Mouse (Mus musculus) liver, embryonic 11.5 days (tissue): ENCODE results near the gene Wwc2. TPM values are rescaled to one million over a fixed set of nuclear protein-coding genes. Genes with fewer than 3 reads are reported as not detected.
A peak's percentile ranks its signal among the peaks of the same experiment; 100 is the strongest.

Experiments used
- ATAC-seq: fragments of 200-750 bp; cut with Nextera tagmentation; replicated peaks from 2 replicates; pipeline ENCODE4 v1.8.0; 2017; ENCODE audit warnings: moderate number of reproducible peaks, mild to moderate bottlenecking, moderate TSS enrichment, moderate library complexity; ENCODE audit not compliant: low FRiP score
- DNase-seq: peaks from one replicate; pipeline ENCODE4 v3.0.0-alpha.2; 2017; ENCODE audit warnings: low spot score
- H3K27ac ChIP-seq: fragments of 300-500 bp; sonication (generic); 2 replicates; pipeline ENCODE4 v1.5.1; 2014; ENCODE audit warnings: mild to moderate bottlenecking, low read depth, low read length, control low read depth
- H3K27me3 ChIP-seq: fragments of 300-500 bp; sonication (generic); replicated peaks from 2 replicates; pipeline ENCODE4 v1.6.1; 2014; ENCODE audit warnings: low read length, mixed read lengths; ENCODE audit not compliant: control insufficient read depth, insufficient read depth
- H3K36me3 ChIP-seq: fragments of 300-500 bp; sonication (generic); 2 replicates; pipeline ENCODE4 v1.6.1; 2014; ENCODE audit warnings: mild to moderate bottlenecking, low read length, moderate library complexity, mixed read lengths; ENCODE audit not compliant: control insufficient read depth, insufficient read depth
- H3K4me1 ChIP-seq: fragments of 300-500 bp; sonication (generic); replicated peaks from 2 replicates; pipeline ENCODE4 v1.6.1; 2014; ENCODE audit warnings: low read length, mixed read lengths; ENCODE audit not compliant: control insufficient read depth, insufficient read depth
- H3K4me2 ChIP-seq: fragments of 300-500 bp; sonication (generic); 2 replicates; pipeline ENCODE4 v1.6.1; 2014; ENCODE audit warnings: mild to moderate bottlenecking, control low read depth, moderate library complexity
- H3K4me3 ChIP-seq: fragments of 300-500 bp; sonication (generic); 2 replicates; pipeline ENCODE4 v1.5.1; 2014; ENCODE audit warnings: low read depth, low read length, control low read depth
- H3K9ac ChIP-seq: fragments of 300-500 bp; sonication (generic); 2 replicates; pipeline ENCODE4 v1.6.1; 2014; ENCODE audit warnings: low read depth, low read length, control low read depth
- H3K9me3 ChIP-seq: fragments of 300-500 bp; sonication (generic); 2 replicates; pipeline ENCODE4 v1.6.1; 2016; ENCODE audit warnings: low read length, inconsistent platforms, mixed read lengths; ENCODE audit not compliant: control insufficient read depth
- WGBS: fragments of 180-500 bp; shearing (Covaris S2); extraction: QIAGEN DNeasy Blood & Tissue Kit; methylation state at CpG from one replicate; pipeline ENCODE4 v1.1.7; 2014; 5-methylcytosine and 5-hydroxymethylcytosine counted together
- polyA plus RNA-seq: library from polyadenylated mRNA; unstranded; fragments of >200 nt; fragmentation: Nextera tagmentation; extraction: Ambion mirVana; gene quantifications from 2 replicates; pipeline ENCODE4 v1.2.1, GENCODE M21; 2014

Wwc2 gene
- 6.2 and 7.3 TPM in 2 replicates for polyA plus RNA-seq

DNA sequence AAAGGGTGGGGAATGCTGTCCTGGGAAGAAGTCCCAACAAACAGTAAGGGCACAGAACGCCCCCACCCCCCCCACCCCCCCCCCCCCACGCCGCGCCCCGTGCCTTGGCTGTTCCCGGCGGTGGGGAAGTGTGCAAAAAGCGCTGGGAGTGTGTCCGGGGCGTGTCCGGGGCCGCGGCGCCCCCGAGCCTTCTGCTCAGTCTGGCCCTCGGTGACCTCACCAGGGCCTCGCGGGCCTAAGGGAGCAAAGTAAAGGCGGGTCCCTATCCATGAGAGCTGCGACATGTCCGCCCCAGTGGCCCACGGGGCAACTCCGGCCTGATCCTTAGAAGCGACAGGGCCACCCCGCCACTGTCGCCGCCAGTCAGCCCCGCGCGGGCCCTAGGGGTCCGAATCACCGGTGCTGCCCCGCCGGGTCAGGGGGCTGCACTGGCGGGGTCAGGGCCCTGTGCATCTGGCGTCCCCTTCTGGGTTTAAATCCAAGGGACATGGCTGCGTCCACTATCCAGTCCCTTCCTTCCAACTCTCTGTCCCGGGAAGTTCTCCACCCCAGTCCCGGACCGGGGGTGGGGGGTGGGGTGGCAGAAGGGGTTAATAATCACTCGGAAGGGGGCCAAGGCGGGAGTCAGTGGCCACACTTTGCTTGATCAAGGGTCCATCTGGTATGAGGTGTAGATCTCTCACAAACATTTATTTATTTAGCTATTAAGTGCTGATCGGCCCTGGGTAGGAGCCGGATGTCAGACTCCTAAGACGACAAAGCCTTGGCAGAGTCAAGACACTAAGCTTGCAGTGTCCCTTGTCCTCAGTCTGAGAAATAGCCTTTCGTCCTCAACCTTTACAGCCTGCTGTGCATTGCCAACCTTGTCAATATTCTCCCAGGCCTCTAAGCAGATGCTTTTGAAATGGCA is at the start of gene Wwc2:
Wwc2 (minus strand) TSS at position 14 of the 910 bp plus-strand sequence.
- 7% methylated on average over 37 of the region's 46 CpGs for WGBS
- ATAC-seq (peak; percentile 60), DNase-seq (peak; percentile 73)
- H3K4me1 ChIP-seq: peaks cover 13% of the 10 kb centered on the region; the same call in 1 of the 2 replicates
- H3K36me3 ChIP-seq: no peaks in the 10 kb centered on the region
- peak within 1 kb of the TSS; percentile 75 for H3K27ac ChIP-seq
- H3K9me3 ChIP-seq: no peaks in the 10 kb centered on the region
- peak within 1 kb of the TSS; percentile 85 for H3K4me3 ChIP-seq
- peak within 1 kb of the TSS; percentile 91 for H3K4me2 ChIP-seq
- peak within 1 kb of the TSS; percentile 89 for H3K9ac ChIP-seq
- no peaks in the 10 kb centered on the region for H3K27me3 ChIP-seq

DNA sequence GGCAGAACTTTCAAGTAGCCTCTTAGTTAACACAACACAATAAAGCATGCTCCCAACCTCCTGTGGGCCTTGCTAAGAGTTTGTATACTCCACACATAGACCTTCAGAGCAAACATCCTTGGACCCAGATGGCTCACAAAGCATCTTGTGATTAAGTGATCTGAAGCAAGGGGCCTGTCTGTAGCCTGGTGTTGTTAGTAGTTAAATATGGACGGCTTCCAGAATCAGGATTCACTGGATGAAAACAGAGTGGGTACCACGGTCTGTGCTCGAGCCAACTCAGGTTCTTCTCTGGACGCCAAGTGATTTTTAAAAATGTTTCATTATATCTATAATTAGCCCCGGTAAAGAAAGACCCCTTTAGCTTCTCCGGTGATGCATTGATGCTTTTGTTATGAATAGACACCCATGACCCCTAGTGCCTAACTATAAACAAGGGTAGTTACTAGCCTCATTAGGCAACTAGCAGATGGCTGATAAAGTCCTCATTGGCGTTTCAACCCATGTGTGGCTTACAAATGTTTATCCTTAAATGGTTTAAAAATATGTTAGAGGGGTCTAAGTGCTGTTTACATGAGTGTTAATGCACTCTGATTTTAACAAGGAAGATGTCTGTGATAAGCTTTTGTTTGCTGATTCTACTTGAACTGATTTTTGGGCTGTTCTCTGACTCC is 47.7 kb upstream of the Wwc2 start:
- Histone ChIP-seq H3K9ac (no peak overlapping the region), H3K4me2 (no peak overlapping the region), H3K27me3 (no peaks in the 10 kb centered on the region), H3K4me1 (no peaks in the 10 kb centered on the region), H3K9me3 (no peaks in the 10 kb centered on the region), H3K4me3 (no peak overlapping the region), H3K36me3 (no peaks in the 10 kb centered on the region), H3K27ac (no peak overlapping the region)
- ATAC-seq: no peak
- WGBS: 79% methylated on average over 7 of the region's 7 CpGs
- DNase-seq: no peak

GRCm38 (mm10) chr8:48032046-48032445 is 41.3 kb upstream of the Wwc2 start:
- Histone ChIP-seq H3K27ac (no peak overlapping the region), H3K9me3 (no peaks in the 10 kb centered on the region), H3K9ac (no peak overlapping the region), H3K27me3 (no peaks in the 10 kb centered on the region), H3K36me3 (no peaks in the 10 kb centered on the region), H3K4me3 (no peak overlapping the region), H3K4me2 (no peak overlapping the region), H3K4me1 (no peaks in the 10 kb centered on the region)
- DNase-seq (no peak), ATAC-seq (no peak)
- WGBS: 26% methylated on average over 2 of the region's 2 CpGs

- Histone ChIP-seq H3K4me2 (no peak overlapping the region), H3K4me1 (no peaks in the 10 kb centered on the region), H3K9me3 (no peaks in the 10 kb centered on the region), H3K9ac (no peak overlapping the region), H3K27me3 (no peaks in the 10 kb centered on the region), H3K4me3 (no peak overlapping the region), H3K27ac (no peak overlapping the region), H3K36me3 (no peaks in the 10 kb centered on the region)
- no peak for ATAC-seq
- WGBS: 68% methylated on average over 1 of the region's 1 CpGs
- DNase-seq: no peak
These were observed 39.9 kb upstream of the Wwc2 start for GRCm38 (mm10) chr8:48030667-48031066.

GRCm38 (mm10) chr8:48026796-48027195 is 36.1 kb upstream of the Wwc2 start:
- Histone ChIP-seq H3K27me3 (no peaks in the 10 kb centered on the region), H3K4me1 (no peaks in the 10 kb centered on the region), H3K4me3 (no peak overlapping the region), H3K36me3 (no peaks in the 10 kb centered on the region), H3K27ac (no peak overlapping the region), H3K9ac (no peak overlapping the region), H3K4me2 (no peak overlapping the region), H3K9me3 (no peaks in the 10 kb centered on the region)
- ATAC-seq (no peak), DNase-seq (no peak)
- WGBS: 67% methylated on average over 11 of the region's 11 CpGs

- Histone ChIP-seq H3K9ac (no peak overlapping the region), H3K27ac (no peak overlapping the region), H3K9me3 (no peaks in the 10 kb centered on the region), H3K4me1 (no peaks in the 10 kb centered on the region), H3K36me3 (no peaks in the 10 kb centered on the region), H3K4me2 (no peak overlapping the region), H3K27me3 (no peaks in the 10 kb centered on the region), H3K4me3 (no peak overlapping the region)
- WGBS: 66% methylated on average over 8 of the region's 8 CpGs
- ATAC-seq: no peak
- DNase-seq: no peak
These were observed 32.5 kb upstream of the Wwc2 start for GRCm38 (mm10) chr8:48023206-48023605.

- Histone ChIP-seq H3K9me3 (no peaks in the 10 kb centered on the region), H3K36me3 (no peaks in the 10 kb centered on the region), H3K27ac (no peak overlapping the region), H3K9ac (no peak overlapping the region), H3K4me1 (no peaks in the 10 kb centered on the region), H3K4me2 (no peak overlapping the region), H3K4me3 (no peak overlapping the region), H3K27me3 (no peaks in the 10 kb centered on the region)
- no peak for DNase-seq
- no peak for ATAC-seq
- 47% methylated on average over 2 of the region's 2 CpGs for WGBS
These were observed 29.0 kb upstream of the Wwc2 start for GRCm38 (mm10) chr8:48019737-48020136.

DNA sequence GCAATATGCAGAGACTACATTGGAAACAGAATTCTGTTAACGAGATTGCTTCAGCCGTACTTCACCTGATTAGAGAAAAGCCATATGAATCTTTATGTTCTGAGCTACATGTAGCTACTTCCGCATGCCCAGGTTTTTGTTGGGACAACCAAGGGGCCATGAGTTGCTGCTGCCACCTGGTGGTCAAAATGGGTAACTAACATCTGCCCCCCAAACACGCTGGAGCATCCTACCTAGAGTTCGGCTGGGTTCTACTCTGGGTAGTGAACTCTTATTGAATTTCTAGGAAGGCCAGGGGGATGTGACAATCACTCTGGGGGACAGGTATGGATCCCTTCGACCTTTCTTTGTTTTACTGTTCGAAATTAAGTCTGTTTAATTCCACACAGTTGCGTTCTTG is 25.8 kb upstream of the Wwc2 start:
- Histone ChIP-seq H3K27me3 (no peaks in the 10 kb centered on the region), H3K9ac (no peak overlapping the region), H3K4me2 (no peak overlapping the region), H3K27ac (no peak overlapping the region), H3K4me1 (no peaks in the 10 kb centered on the region), H3K36me3 (no peaks in the 10 kb centered on the region), H3K9me3 (no peaks in the 10 kb centered on the region), H3K4me3 (no peak overlapping the region)
- DNase-seq (peak; percentile 67), ATAC-seq (0 out of 2 replicates have a peak, but pooled peaks have one; percentile 23)
- WGBS: 16% methylated on average over 8 of the region's 8 CpGs
